Mouse (Mus musculus) CD4-positive, CD25-positive, alpha-beta regulatory T cell, adult 2 months (primary cell): ENCODE measurements around the gene Sult1a1.
"Not testable (repeated sequence)": the region's sequence is repeated elsewhere in the genome, so short reads cannot be mapped to it uniquely, and the experiment has no call there.

Experiments used
- DNase-seq: peaks from one replicate; pipeline ENCODE4 v3.0.0-alpha.2; 2012; ENCODE audit warnings: low read depth, low spot score

Sult1a1 gene

GRCm38 (mm10) chr7:126696886-126697285 lies 20.7 kb upstream of the Sult1a1 start:
- peak; percentile 38 for DNase-seq

GRCm38 (mm10) chr7:126696303-126696702 lies 20.1 kb upstream of the Sult1a1 start:
- DNase-seq: no peak

- peak; percentile 95 for DNase-seq
These were observed 19.5 kb upstream of the Sult1a1 start, which contains the start of gene Slx1b for GRCm38 (mm10) chr7:126695631-126696207. Gene Slx1b, minus strand, starts transcription at chr7:126695784.

GRCm38 (mm10) chr7:126695210-126695611 lies 19.0 kb upstream of the Sult1a1 start, which contains the start of gene Bola2:
Gene Bola2, plus strand, starts transcription at chr7:126695401.
- peak; percentile 87 for DNase-seq

GRCm38 (mm10) chr7:126694441-126695051 lies 18.3 kb upstream of the Sult1a1 start:
- DNase-seq: no peak

- no peak for DNase-seq
These were observed 17.5 kb upstream of the Sult1a1 start for GRCm38 (mm10) chr7:126693781-126694180.

- peak; percentile 93 for DNase-seq
These were observed 17.0 kb upstream of the Sult1a1 start for GRCm38 (mm10) chr7:126693256-126693655.

- DNase-seq: no peak
These were observed 16.2 kb upstream of the Sult1a1 start for GRCm38 (mm10) chr7:126692426-126692825.

GRCm38 (mm10) chr7:126691676-126692075 lies 15.4 kb upstream of the Sult1a1 start:
- DNase-seq: no peak

- no peak for DNase-seq
These were observed 14.5 kb upstream of the Sult1a1 start for GRCm38 (mm10) chr7:126690737-126691136.

GRCm38 (mm10) chr7:126689021-126689420 lies 12.8 kb upstream of the Sult1a1 start:
- DNase-seq: no peak

- not testable (repeated sequence) for DNase-seq
These were observed 11.9 kb upstream of the Sult1a1 start for GRCm38 (mm10) chr7:126688156-126688555.

GRCm38 (mm10) chr7:126681221-126681620 lies 5.0 kb upstream of the Sult1a1 start:
- DNase-seq: no peak

- no peak for DNase-seq
These were observed 3.5 kb upstream of the Sult1a1 start for GRCm38 (mm10) chr7:126679683-126680082.

- no peak for DNase-seq
These were observed 2.5 kb upstream of the Sult1a1 start for GRCm38 (mm10) chr7:126678545-126679341.

GRCm38 (mm10) chr7:126676631-126677220 lies 494 bp upstream of the Sult1a1 start:
- no peak for DNase-seq

GRCm38 (mm10) chr7:126675104-126675503 lies 1.1 kb downstream of the Sult1a1 start:
- no peak for DNase-seq

GRCm38 (mm10) chr7:126672111-126672510 lies 4.1 kb downstream of the Sult1a1 start:
- no peak for DNase-seq

GRCm38 (mm10) chr7:126670152-126670551 lies 6.1 kb downstream of the Sult1a1 start:
- DNase-seq: no peak

GRCm38 (mm10) chr7:126668452-126668851 lies 7.8 kb downstream of the Sult1a1 start:
- DNase-seq: no peak

- DNase-seq: no peak
These were observed 8.6 kb downstream of the Sult1a1 start for GRCm38 (mm10) chr7:126667495-126668090.

GRCm38 (mm10) chr7:126665269-126665668 lies 11.0 kb downstream of the Sult1a1 start:
- DNase-seq: no peak
